Mouse (Mus musculus): ENCODE measurements around the gene Cfap58.

GRCm38 (mm10) chr19:47968993-47969659, 31.7 kb downstream of the Cfap58 start:
- TF ChIP-seq CTCF (conservative IDR thresholded peaks at IDR 0.05; ENCODE audit: insufficient read depth, insufficient read length, low read depth, low read length) (no peak), POLR2A (IDR thresholded peaks at IDR 0.05; ENCODE audit: low read depth, low read length) (no peak)
